Mouse (Mus musculus): Measurements from ENCODE around the gene Actr10. TPM values are rescaled to one million over a fixed set of nuclear protein-coding genes. Genes with fewer than 3 reads are reported as not detected.

Gene Actr10
- total RNA-seq, 2 experiments from 2014 or later: 106 to 107 TPM

DNA sequence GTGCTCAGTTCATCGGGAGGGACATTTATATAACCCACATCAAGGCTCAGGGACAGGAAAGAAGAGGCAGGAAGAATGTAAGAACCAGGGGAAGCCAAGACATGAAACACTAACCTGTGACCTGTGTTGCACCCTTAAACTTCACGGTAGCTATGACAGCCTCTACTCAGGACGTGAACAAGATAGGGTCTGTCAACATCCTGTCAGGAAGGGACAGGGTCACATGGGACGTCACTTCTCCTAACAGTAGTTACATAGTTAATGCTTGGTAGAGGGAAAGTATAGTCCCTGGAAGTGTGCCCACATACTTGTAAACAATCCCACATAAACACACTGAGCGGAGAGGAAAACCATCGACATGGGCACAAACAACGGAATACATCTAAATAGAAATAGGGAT, 69.2 kb downstream of the Actr10 start:
- intact Hi-C loops (cut with DNase I; ENCODE audit: low total_unique reads): no loop called here
- DNase-seq: no peak

DNA sequence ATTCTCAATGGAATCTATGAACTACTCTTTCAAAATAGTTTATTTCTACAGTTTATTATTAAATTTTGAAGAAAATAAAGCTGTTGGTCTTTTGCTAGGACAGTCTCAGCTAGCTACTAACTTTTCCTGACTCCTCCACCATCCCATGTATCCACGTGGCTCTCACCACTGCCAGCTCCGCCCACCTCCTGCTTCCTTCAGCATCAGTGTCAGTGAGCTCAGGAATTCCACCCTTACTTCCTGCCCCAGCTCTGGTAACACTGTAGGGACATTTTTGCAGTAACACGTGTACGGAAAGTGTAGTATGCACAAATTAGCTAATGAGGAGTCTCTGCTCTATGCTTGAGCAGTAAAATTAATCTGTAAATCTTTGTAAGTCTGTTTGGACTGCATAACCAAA, 72.1 kb downstream of the Actr10 start:
- peak; percentile 29 for DNase-seq
- intact Hi-C loops (cut with DNase I; ENCODE audit: low total_unique reads): no loop called here

Other genes starting within 250 kb of the Actr10 start
- 10 to 100 TPM; 21.4 to 23.6 TPM for gene Frmd6, start 112.3 kb upstream of the Actr10 start, total RNA-seq (2021)
- gene Psma3, start 36.8 kb downstream of the Actr10 start, total RNA-seq (2021): 100 to 1,000 TPM; 381 to 435 TPM
- 1 to 10 TPM; 8.4 to 8.5 TPM for gene Arid4a, start 78.1 kb downstream of the Actr10 start, total RNA-seq (2021)
- gene Tomm20l, start 173.6 kb downstream of the Actr10 start, total RNA-seq (2021): not detected
- gene Timm9, start 198.8 kb downstream of the Actr10 start, total RNA-seq (2021): 10 to 100 TPM; 22.4 to 30.0 TPM
- 1 to 10 TPM; 2.6 to 2.8 TPM for gene 2700049A03Rik, start 199.0 kb downstream of the Actr10 start, total RNA-seq (2021)

Measured in gastrocnemius, postnatal 14 days (tissue).